Mouse (Mus musculus) midbrain, postnatal 0 days (tissue): Measurements from ENCODE around the gene Atp9a. TPM values are rescaled to one million over a fixed set of nuclear protein-coding genes. Genes with fewer than 3 reads are reported as not detected.

Experiments used
- ATAC-seq: fragments of 200-750 bp; cut with Nextera tagmentation; 2 replicates; pipeline ENCODE4 v1.8.0; 2017; ENCODE audit warnings: moderate number of reproducible peaks, mild to moderate bottlenecking, moderate TSS enrichment, moderate library complexity; ENCODE audit not compliant: low FRiP score
- DNase-seq: peaks from one replicate; pipeline ENCODE4 v3.0.0-alpha.2; 2015; ENCODE audit warnings: low spot score
- H3K27ac ChIP-seq: fragments of 300-500 bp; sonication (generic); 2 replicates; pipeline ENCODE4 v1.5.1; 2014; ENCODE audit warnings: low read depth, mild to moderate bottlenecking, low read length, mixed read lengths
- H3K27me3 ChIP-seq: fragments of 300-500 bp; sonication (generic); 2 replicates; pipeline ENCODE4 v1.6.1; 2014; ENCODE audit warnings: low read length, control low read depth, mixed read lengths; ENCODE audit not compliant: insufficient read depth
- H3K36me3 ChIP-seq: fragments of 300-500 bp; sonication (generic); 2 replicates; pipeline ENCODE4 v1.6.1; 2014; ENCODE audit warnings: low read length, control low read depth, mixed read lengths; ENCODE audit not compliant: insufficient read depth
- H3K4me1 ChIP-seq: fragments of 300-500 bp; sonication (generic); 2 replicates; pipeline ENCODE4 v1.6.1; 2014; ENCODE audit warnings: mild to moderate bottlenecking, control low read depth, antibody characterized with exemption, low read length, mixed read lengths; ENCODE audit not compliant: insufficient read depth
- H3K4me2 ChIP-seq: fragments of 300-500 bp; sonication (generic); 2 replicates; pipeline ENCODE4 v1.6.1; 2014; ENCODE audit warnings: low read depth, mild to moderate bottlenecking, low read length, mixed read lengths; ENCODE audit not compliant: poor library complexity, severe bottlenecking
- H3K4me3 ChIP-seq: fragments of 300-500 bp; sonication (generic); 2 replicates; pipeline ENCODE4 v1.5.1; 2014; ENCODE audit warnings: low read depth, mild to moderate bottlenecking, low read length, moderate library complexity
- H3K9ac ChIP-seq: fragments of 300-500 bp; sonication (generic); replicated peaks from 2 replicates; pipeline ENCODE4 v1.6.1; 2014; ENCODE audit warnings: mild to moderate bottlenecking, low read length, moderate library complexity, mixed read lengths; ENCODE audit not compliant: poor library complexity, severe bottlenecking
- H3K9me3 ChIP-seq: fragments of 300-500 bp; sonication (generic); 2 replicates; pipeline ENCODE4 v1.6.1; 2016; ENCODE audit warnings: low read length, control low read depth
- CTCF ChIP-seq: IDR thresholded peaks from 2 replicates; pipeline ENCODE4 v1.5.1; 2016; ENCODE audit warnings: antibody characterized with exemption, mild to moderate bottlenecking
- WGBS: fragments of 180-500 bp; shearing (Covaris S2); extraction: QIAGEN DNeasy Blood & Tissue Kit; methylation state at CpG from one replicate; pipeline ENCODE4 v1.1.7; 2014; 5-methylcytosine and 5-hydroxymethylcytosine counted together
- polyA plus RNA-seq: library from polyadenylated mRNA; unstranded; fragments of >200 nt; fragmentation: Nextera tagmentation; extraction: Ambion mirVana; gene quantifications from 2 replicates; pipeline ENCODE4 v1.2.1, GENCODE M21; 2015
- total RNA-seq: library from RNA; depleted of rRNA; stranded (reverse); fragments of >200 nt; gene quantifications from 2 replicates; pipeline ENCODE4 v1.2.3, GENCODE M21; 2014

Gene Atp9a
- total and polyA plus RNA-seq, 2 experiments from 2014 or later, result 159 to 607 TPM

DNA sequence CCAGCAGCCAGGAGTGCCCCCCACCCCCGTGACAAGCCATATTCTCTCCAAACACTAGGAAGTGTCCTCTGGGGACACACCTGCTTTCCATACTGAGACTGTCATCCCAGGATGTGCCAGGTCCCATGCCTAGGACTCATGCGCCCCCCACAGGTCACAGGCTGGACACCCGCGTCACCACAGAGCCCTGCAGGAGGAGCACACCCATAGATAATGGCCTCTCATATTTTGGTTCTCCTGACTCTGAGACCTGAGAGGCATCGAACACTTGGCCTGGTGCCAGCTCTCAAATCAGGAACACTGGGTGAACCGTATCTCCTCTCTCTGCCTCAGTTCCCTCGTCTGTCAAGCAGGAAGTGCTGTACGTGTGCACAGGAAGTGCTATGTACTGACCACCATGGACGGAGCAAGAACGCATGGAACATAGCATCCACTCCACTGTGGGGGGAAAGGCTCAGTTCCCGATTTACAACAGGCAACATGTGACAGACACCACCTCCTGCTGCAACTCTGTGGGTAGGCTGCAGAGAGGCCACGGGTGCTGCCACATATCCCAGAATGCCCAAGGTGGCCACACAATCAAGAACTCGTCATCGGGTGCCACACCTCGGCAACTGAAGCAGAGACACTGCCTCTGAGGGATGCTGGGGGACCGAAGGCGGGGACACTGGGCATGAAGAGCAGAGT is 87.1 kb downstream of the Atp9a start:
- no peak overlapping the region for H3K27ac ChIP-seq
- H3K9ac ChIP-seq, result no peak overlapping the region
- DNase-seq (no peak), ATAC-seq (no peak)
- no peak overlapping the region for H3K4me2 ChIP-seq
- H3K36me3 ChIP-seq, result peaks cover 33% of the 10 kb centered on the region
- H3K4me1 ChIP-seq, result no peaks in the 10 kb centered on the region
- H3K4me3 ChIP-seq, result no peak overlapping the region
- peak; percentile 47 for TF ChIP-seq CTCF
- no peaks in the 10 kb centered on the region for H3K9me3 ChIP-seq
- 79% methylated on average over 17 of the region's 17 CpGs for WGBS
- H3K27me3 ChIP-seq, result no peaks in the 10 kb centered on the region

DNA sequence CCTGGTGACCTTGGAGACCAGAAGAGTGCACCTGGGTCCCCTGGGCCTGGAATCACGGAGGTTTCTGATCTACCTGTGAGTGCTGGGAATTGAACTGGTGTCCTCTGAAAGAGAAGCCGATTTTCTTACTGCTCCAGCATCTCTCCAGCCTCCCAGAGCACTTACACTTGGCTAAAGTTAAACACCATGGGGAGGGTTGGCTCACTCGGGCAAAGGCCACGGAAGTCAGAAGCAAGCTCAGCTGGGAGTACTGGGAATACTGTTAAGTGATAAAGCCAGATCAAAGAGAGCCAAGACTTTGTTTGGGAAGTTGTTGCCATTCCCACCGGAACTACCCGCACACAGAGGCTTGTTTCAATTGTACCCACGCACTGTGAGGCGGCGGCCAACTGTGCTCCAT is 87.7 kb downstream of the Atp9a start:
- H3K27me3 ChIP-seq, result no peaks in the 10 kb centered on the region
- no peak overlapping the region for H3K4me3 ChIP-seq
- no peak overlapping the region for H3K4me2 ChIP-seq
- ATAC-seq (no peak), DNase-seq (no peak)
- H3K27ac ChIP-seq, result no peak overlapping the region
- WGBS, result 66% methylated on average over 9 of the region's 9 CpGs
- TF ChIP-seq CTCF, result no peak
- H3K9me3 ChIP-seq, result no peaks in the 10 kb centered on the region
- peaks cover 39% of the 10 kb centered on the region for H3K36me3 ChIP-seq
- H3K9ac ChIP-seq, result no peak overlapping the region
- H3K4me1 ChIP-seq, result no peaks in the 10 kb centered on the region

DNA sequence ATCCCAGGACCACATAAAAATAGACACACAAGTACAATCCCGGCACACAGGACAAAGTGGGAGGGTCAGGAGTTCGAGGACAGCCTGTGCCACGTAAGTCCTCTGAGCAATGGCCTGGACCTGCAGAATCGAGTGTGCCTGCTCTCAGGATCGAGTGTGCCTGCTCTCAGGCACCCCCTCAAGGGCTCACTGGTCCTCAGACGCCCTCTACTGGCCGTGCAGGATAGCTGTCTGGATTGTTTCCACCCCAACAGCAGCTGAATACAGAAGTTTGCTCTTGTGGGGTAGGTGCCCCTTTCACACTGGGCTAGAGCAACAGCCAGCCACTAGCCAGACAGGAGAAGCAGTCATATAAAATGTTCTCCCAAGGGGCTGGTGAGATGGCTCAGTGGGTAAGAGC is 90.5 kb downstream of the Atp9a start:
- Histone ChIP-seq H3K4me2 (no peak overlapping the region), H3K4me1 (no peaks in the 10 kb centered on the region), H3K27me3 (no peaks in the 10 kb centered on the region), H3K9me3 (no peaks in the 10 kb centered on the region), H3K4me3 (no peak overlapping the region), H3K9ac (no peak overlapping the region), H3K36me3 (peaks cover 60% of the 10 kb centered on the region), H3K27ac (no peak overlapping the region)
- 51% methylated on average over 7 of the region's 7 CpGs for WGBS
- no peak for DNase-seq
- no peak for ATAC-seq
- TF ChIP-seq CTCF, result peak; percentile 64

DNA sequence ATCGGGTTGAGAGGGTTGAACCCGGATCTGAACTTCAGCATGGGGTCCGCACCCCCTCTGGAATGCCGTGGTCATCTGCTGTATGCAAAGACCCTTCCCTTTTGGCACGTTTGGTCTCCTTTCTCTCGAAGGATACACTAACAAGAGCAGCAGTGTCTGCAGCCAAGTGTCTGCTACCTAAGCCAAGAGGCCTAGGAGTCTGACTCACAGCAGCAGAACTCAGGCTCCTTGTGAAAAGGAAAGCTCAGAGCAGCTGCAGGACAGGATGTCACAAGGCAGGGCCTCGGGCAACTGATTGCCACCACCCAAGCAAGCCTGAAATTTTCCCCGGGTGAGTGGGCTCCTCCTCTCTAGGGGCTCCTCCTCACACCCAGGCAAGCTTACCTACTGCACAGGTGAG is 94.0 kb downstream of the Atp9a start:
- Histone ChIP-seq H3K9ac (no peak overlapping the region), H3K4me3 (no peak overlapping the region), H3K9me3 (no peaks in the 10 kb centered on the region), H3K27ac (no peak overlapping the region), H3K36me3 (peaks cover 71% of the 10 kb centered on the region), H3K27me3 (no peaks in the 10 kb centered on the region), H3K4me2 (no peak overlapping the region), H3K4me1 (no peaks in the 10 kb centered on the region)
- 83% methylated on average over 8 of the region's 8 CpGs for WGBS
- ATAC-seq (no peak), DNase-seq (no peak)
- TF ChIP-seq CTCF, result no peak

DNA sequence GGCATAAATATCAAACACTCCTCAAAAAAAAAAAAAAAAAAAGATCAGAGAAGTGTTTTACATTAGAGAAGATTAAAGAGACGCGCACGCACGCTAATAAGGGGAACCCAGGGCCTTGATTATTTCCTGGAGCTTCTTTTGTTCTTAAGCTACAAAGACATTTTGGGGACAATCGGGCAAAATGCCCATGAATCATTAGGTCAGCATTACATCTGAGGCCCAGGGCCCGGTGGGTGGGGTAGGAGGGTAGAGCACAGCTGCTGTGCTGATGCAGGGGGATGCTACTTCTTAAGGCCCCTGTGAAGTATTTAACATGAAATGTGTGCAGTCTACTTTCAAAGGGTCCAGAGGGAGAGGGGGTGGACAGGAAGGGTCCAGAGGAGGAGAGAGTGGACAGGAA is 97.4 kb downstream of the Atp9a start:
- Histone ChIP-seq H3K27ac (no peak overlapping the region), H3K36me3 (peaks cover 71% of the 10 kb centered on the region), H3K4me2 (no peak overlapping the region), H3K27me3 (no peaks in the 10 kb centered on the region), H3K4me3 (no peak overlapping the region), H3K9ac (no peak overlapping the region), H3K9me3 (no peaks in the 10 kb centered on the region), H3K4me1 (no peaks in the 10 kb centered on the region)
- TF ChIP-seq CTCF, result no peak
- ATAC-seq, result no peak
- DNase-seq, result no peak
- WGBS, result 46% methylated on average over 6 of the region's 6 CpGs

DNA sequence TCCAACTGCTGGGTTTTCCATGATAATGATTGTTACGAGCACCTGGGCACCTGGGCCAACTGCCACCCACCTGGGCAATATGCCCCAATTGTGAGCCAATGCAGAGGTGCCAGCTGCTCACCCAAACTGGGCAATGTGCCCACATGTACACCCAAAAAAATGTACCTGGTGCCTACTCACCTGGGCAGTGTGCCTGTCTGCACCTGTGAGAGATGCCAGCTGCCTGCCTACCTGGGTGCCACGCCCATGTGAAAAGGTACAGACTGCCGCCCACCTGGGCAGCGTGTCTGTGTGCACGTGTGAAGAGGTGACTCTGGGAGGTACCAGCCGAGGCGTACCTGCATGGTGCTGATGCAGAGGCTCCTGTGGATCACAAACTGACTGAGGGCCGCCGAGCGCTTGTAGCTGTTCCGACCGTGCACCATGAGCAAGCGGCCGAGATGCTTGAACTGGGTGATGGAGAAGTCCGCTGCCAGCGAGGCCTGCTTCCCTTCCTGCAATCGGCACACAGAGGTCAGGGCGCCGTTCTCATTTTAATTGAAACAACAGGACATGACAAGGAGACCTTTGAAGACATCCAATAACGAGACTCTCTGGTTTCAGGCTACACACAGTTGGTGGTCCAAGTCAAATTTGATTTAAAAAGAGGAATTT is 98.6 kb downstream of the Atp9a start:
- H3K9me3 ChIP-seq, result no peaks in the 10 kb centered on the region
- no peak for TF ChIP-seq CTCF
- DNase-seq, result no peak
- H3K9ac ChIP-seq, result no peak overlapping the region
- ATAC-seq, result no peak
- H3K4me3 ChIP-seq, result no peak overlapping the region
- no peaks in the 10 kb centered on the region for H3K4me1 ChIP-seq
- no peak overlapping the region for H3K4me2 ChIP-seq
- no peak overlapping the region for H3K27ac ChIP-seq
- no peaks in the 10 kb centered on the region for H3K27me3 ChIP-seq
- H3K36me3 ChIP-seq, result peaks cover 71% of the 10 kb centered on the region
- WGBS, result 85% methylated on average over 20 of the region's 20 CpGs
